Mouse (Mus musculus) kidney, embryonic 15.5 days (tissue): ENCODE data around the gene Psmd4. TPM values are rescaled to one million over a fixed set of nuclear protein-coding genes. Genes with fewer than 3 reads are reported as not detected.
"Not testable (repeated sequence)": the region's sequence is repeated elsewhere in the genome, so short reads cannot be mapped to it uniquely, and the experiment has no call there.

Experiments used
- ATAC-seq: fragments of 200-750 bp; cut with Nextera tagmentation; replicated peaks from 2 replicates; pipeline ENCODE4 v1.8.0; 2017; ENCODE audit warnings: moderate TSS enrichment; ENCODE audit not compliant: low FRiP score
- H3K27ac ChIP-seq: fragments of 300-500 bp; sonication (generic); 2 replicates; pipeline ENCODE4 v1.5.1; 2015; ENCODE audit warnings: mild to moderate bottlenecking, inconsistent platforms
- H3K27me3 ChIP-seq: fragments of 300-500 bp; sonication (generic); 2 replicates; pipeline ENCODE4 v1.6.1; 2015; ENCODE audit warnings: inconsistent platforms
- H3K36me3 ChIP-seq: fragments of 300-500 bp; sonication (generic); 2 replicates; pipeline ENCODE4 v1.6.1; 2015; ENCODE audit warnings: inconsistent platforms
- H3K4me1 ChIP-seq: fragments of 300-500 bp; sonication (generic); 2 replicates; pipeline ENCODE4 v1.6.1; 2015; ENCODE audit warnings: inconsistent platforms
- H3K4me2 ChIP-seq: fragments of 300-500 bp; sonication (generic); 2 replicates; pipeline ENCODE4 v1.6.1; 2015; ENCODE audit warnings: moderate library complexity, mild to moderate bottlenecking, inconsistent platforms
- H3K4me3 ChIP-seq: fragments of 300-500 bp; sonication (generic); replicated peaks from 2 replicates; pipeline ENCODE4 v1.5.1; 2015; ENCODE audit warnings: mild to moderate bottlenecking, inconsistent platforms
- H3K9ac ChIP-seq: fragments of 300-500 bp; sonication (generic); 2 replicates; pipeline ENCODE4 v1.6.1; 2015; ENCODE audit warnings: mild to moderate bottlenecking, inconsistent platforms
- H3K9me3 ChIP-seq: fragments of 300-500 bp; sonication (generic); replicated peaks from 2 replicates; pipeline ENCODE4 v1.6.1; 2016; ENCODE audit warnings: inconsistent platforms
- WGBS: fragments of 180-500 bp; shearing (Covaris S2); methylation state at CpG from one replicate; pipeline ENCODE4 v1.1.7; 2015; ENCODE audit warnings: mixed read lengths; 5-methylcytosine and 5-hydroxymethylcytosine counted together
- polyA plus RNA-seq: library from polyadenylated mRNA; unstranded; fragments of >200 nt; fragmentation: Nextera tagmentation; extraction: Ambion mirVana; gene quantifications from 2 replicates; pipeline ENCODE4 v1.2.1, GENCODE M21; 2015

Gene Psmd4
- polyA plus RNA-seq, 1 experiment from 2014 or later = 271 TPM

- H3K4me2 ChIP-seq, H3K4me3 ChIP-seq, H3K36me3 ChIP-seq, H3K9me3 ChIP-seq, ATAC-seq, H3K27ac ChIP-seq, H3K9ac ChIP-seq, H3K27me3 ChIP-seq: not testable (repeated sequence)
- WGBS = 88% methylated on average over 5 of the region's 5 CpGs
- H3K4me1 ChIP-seq = peaks cover 14% of the 10 kb centered on the region
These were observed 21.5 kb downstream of the Psmd4 start for GRCm38 (mm10) chr3:95020956-95021355.

- no peaks in the 10 kb centered on the region for H3K27me3 ChIP-seq
- peaks cover 13% of the 10 kb centered on the region for H3K4me1 ChIP-seq
- no peak overlapping the region for H3K4me3 ChIP-seq
- no peaks in the 10 kb centered on the region for H3K9me3 ChIP-seq
- no peak for ATAC-seq
- no peak overlapping the region for H3K27ac ChIP-seq
- no peak overlapping the region for H3K9ac ChIP-seq
- no peak overlapping the region for H3K4me2 ChIP-seq
- 86% methylated on average over 2 of the region's 2 CpGs for WGBS
- no peaks in the 10 kb centered on the region for H3K36me3 ChIP-seq
These were observed 23.7 kb downstream of the Psmd4 start for GRCm38 (mm10) chr3:95018741-95019140.

- H3K9ac ChIP-seq = peak overlapping the region; percentile 65
- no peaks in the 10 kb centered on the region for H3K27me3 ChIP-seq
- H3K36me3 ChIP-seq = peaks cover 15% of the 10 kb centered on the region
- no peak for ATAC-seq
- H3K4me3 ChIP-seq = peak overlapping the region; percentile 89
- peaks cover 23% of the 10 kb centered on the region for H3K4me1 ChIP-seq
- peak overlapping the region; percentile 99 for H3K27ac ChIP-seq
- H3K4me2 ChIP-seq = peak overlapping the region; percentile 79
- WGBS = 5% methylated on average over 21 of the region's 21 CpGs
- no peaks in the 10 kb centered on the region for H3K9me3 ChIP-seq
These were observed 25.8 kb downstream of the Psmd4 start for GRCm38 (mm10) chr3:95016532-95017056.

GRCm38 (mm10) chr3:95015891-95016531, 26.4 kb downstream of the Psmd4 start:
- peak; percentile 79 for ATAC-seq
- peak overlapping the region; percentile 89 for H3K4me3 ChIP-seq
- peak overlapping the region; percentile 79 for H3K4me2 ChIP-seq
- H3K27ac ChIP-seq = peak overlapping the region; percentile 99
- peaks cover 21% of the 10 kb centered on the region for H3K36me3 ChIP-seq
- H3K27me3 ChIP-seq = no peaks in the 10 kb centered on the region
- under 1% methylated on average over 40 of the region's 40 CpGs for WGBS
- peak overlapping the region; percentile 65 for H3K9ac ChIP-seq
- H3K4me1 ChIP-seq = peaks cover 25% of the 10 kb centered on the region
- no peaks in the 10 kb centered on the region for H3K9me3 ChIP-seq

- Histone ChIP-seq H3K4me1 (peaks cover 25% of the 10 kb centered on the region), H3K36me3 (peaks cover 27% of the 10 kb centered on the region), H3K4me2 (peak within 1 kb of the TSS; percentile 79), H3K27ac (peak within 1 kb of the TSS; percentile 99), H3K9me3 (no peaks in the 10 kb centered on the region), H3K27me3 (no peaks in the 10 kb centered on the region), H3K9ac (peak within 1 kb of the TSS; percentile 68), H3K4me3 (peak within 1 kb of the TSS; percentile 89)
- WGBS = under 1% methylated on average over 37 of the region's 37 CpGs
- peak; percentile 99 for ATAC-seq
These were observed 27.0 kb downstream of the Psmd4 start, which contains the start of gene Zfp687 for GRCm38 (mm10) chr3:95015337-95015872. Zfp687 (minus strand) TSS chr3:95015448.

GRCm38 (mm10) chr3:95014428-95015151, 27.8 kb downstream of the Psmd4 start:
- peaks cover 35% of the 10 kb centered on the region for H3K36me3 ChIP-seq
- WGBS = under 1% methylated on average over 44 of the region's 44 CpGs
- ATAC-seq = peak; percentile 3
- H3K4me3 ChIP-seq = peak overlapping the region; percentile 89
- H3K9ac ChIP-seq = peak overlapping the region; percentile 68
- H3K4me1 ChIP-seq = peaks cover 25% of the 10 kb centered on the region
- peak overlapping the region; percentile 99 for H3K27ac ChIP-seq
- H3K9me3 ChIP-seq = no peaks in the 10 kb centered on the region
- peak overlapping the region; percentile 79 for H3K4me2 ChIP-seq
- H3K27me3 ChIP-seq = no peaks in the 10 kb centered on the region

- Histone ChIP-seq H3K4me2 (peak overlapping the region; percentile 79), H3K4me3 (peak overlapping the region; percentile 89), H3K36me3 (peaks cover 42% of the 10 kb centered on the region), H3K9me3 (no peaks in the 10 kb centered on the region), H3K4me1 (peaks cover 25% of the 10 kb centered on the region), H3K27me3 (no peaks in the 10 kb centered on the region), H3K9ac (peak overlapping the region; percentile 68), H3K27ac (peak overlapping the region; percentile 99)
- ATAC-seq = no peak
- WGBS = 10% methylated on average over 13 of the region's 13 CpGs
These were observed 28.6 kb downstream of the Psmd4 start for GRCm38 (mm10) chr3:95013699-95014427.

- Histone ChIP-seq H3K27ac (no peak overlapping the region), H3K9me3 (no peaks in the 10 kb centered on the region), H3K36me3 (peaks cover 51% of the 10 kb centered on the region), H3K4me2 (peak overlapping the region; percentile 79; the same call in 1 of the 2 replicates), H3K4me1 (peaks cover 25% of the 10 kb centered on the region), H3K27me3 (no peaks in the 10 kb centered on the region), H3K9ac (0 out of 2 replicates have a peak overlapping the region, but pooled peaks have one; percentile 68), H3K4me3 (peak overlapping the region; percentile 89; the same call in 1 of the 2 replicates)
- 92% methylated on average over 3 of the region's 3 CpGs for WGBS
- no peak for ATAC-seq
These were observed 29.4 kb downstream of the Psmd4 start for GRCm38 (mm10) chr3:95012982-95013381.

- H3K4me3 ChIP-seq = no peak overlapping the region
- H3K27me3 ChIP-seq = no peaks in the 10 kb centered on the region
- H3K9me3 ChIP-seq = no peaks in the 10 kb centered on the region
- no peak overlapping the region for H3K9ac ChIP-seq
- 84% methylated on average over 7 of the region's 7 CpGs for WGBS
- H3K4me1 ChIP-seq = peaks cover 18% of the 10 kb centered on the region
- no peak overlapping the region for H3K4me2 ChIP-seq
- ATAC-seq = no peak
- peaks cover 77% of the 10 kb centered on the region for H3K36me3 ChIP-seq
- no peak overlapping the region for H3K27ac ChIP-seq
These were observed 32.0 kb downstream of the Psmd4 start for GRCm38 (mm10) chr3:95010396-95010795.

- 0 out of 2 replicates have a peak, but pooled peaks cover 2% of the 10 kb centered on the region for H3K4me1 ChIP-seq
- no peaks in the 10 kb centered on the region for H3K9me3 ChIP-seq
- peaks cover 100% of the 10 kb centered on the region for H3K36me3 ChIP-seq
- H3K9ac ChIP-seq = no peak overlapping the region
- 0 out of 2 replicates have a peak overlapping the region, but pooled peaks have one; percentile 6 for H3K27ac ChIP-seq
- 87% methylated on average over 9 of the region's 9 CpGs for WGBS
- H3K27me3 ChIP-seq = no peaks in the 10 kb centered on the region
- no peak overlapping the region for H3K4me3 ChIP-seq
- no peak for ATAC-seq
- no peak overlapping the region for H3K4me2 ChIP-seq
These were observed 34.7 kb downstream of the Psmd4 start for GRCm38 (mm10) chr3:95007706-95008105.

GRCm38 (mm10) chr3:95005651-95006050, 36.8 kb downstream of the Psmd4 start:
- WGBS = 95% methylated on average over 3 of the region's 3 CpGs
- H3K4me3 ChIP-seq = no peak overlapping the region
- no peak for ATAC-seq
- peaks cover 100% of the 10 kb centered on the region for H3K36me3 ChIP-seq
- H3K9ac ChIP-seq = no peak overlapping the region
- H3K4me1 ChIP-seq = no peaks in the 10 kb centered on the region
- no peaks in the 10 kb centered on the region for H3K27me3 ChIP-seq
- no peak overlapping the region for H3K27ac ChIP-seq
- H3K4me2 ChIP-seq = no peak overlapping the region
- H3K9me3 ChIP-seq = no peaks in the 10 kb centered on the region
